Comparison of ENCODE assay signal across 8 mouse cellular contexts in the genomic region with DNA sequence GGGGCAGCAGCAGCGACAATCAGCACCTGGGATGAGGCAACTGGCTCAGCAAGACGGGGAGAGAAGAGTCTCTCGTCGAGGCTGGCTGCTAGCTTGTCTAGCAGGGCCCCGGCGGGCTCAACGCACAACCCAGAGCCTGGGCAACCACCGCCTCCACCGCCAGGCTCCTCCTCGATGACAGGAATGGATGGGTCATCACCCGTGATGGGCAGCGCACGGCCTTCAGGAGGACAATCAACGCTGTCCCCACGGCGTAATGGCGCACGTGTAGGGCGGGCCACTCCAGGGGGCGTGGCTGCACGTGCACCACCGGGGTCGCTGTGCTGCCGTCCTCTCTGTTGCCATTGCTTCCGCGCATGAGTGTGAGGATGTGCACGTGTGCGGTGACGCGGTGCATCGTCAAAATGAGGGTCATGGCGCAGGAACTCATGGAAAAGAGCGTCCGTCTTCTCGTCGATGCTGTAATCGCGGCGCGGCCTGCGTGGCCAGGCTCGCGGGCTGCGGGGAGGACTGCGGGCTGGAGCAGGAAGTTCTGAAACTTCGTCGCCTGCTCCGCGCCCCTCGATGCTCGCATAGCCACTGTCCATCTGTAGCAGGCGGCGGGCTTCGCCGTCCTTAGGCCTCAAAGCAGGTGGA. TPM values are rescaled to one million over a fixed set of nuclear protein-coding genes. Genes with fewer than 3 reads are reported as not detected.
DNase-seq lines count a peak whose midpoint lies in the region; ATAC-seq and TF ChIP-seq lines count a peak whose summit lies in the region.

No protein-coding gene starts in this region.

- H3K4me2 ChIP-seq in lung, embryonic 14.5 days = peak overlapping the region; percentile 43; the same call in 1 of the 2 replicates
- peak overlapping the region; percentile 28 for H3K4me2 ChIP-seq in forebrain, embryonic 16.5 days (ENCODE audit: low read length)
- peak overlapping the region; percentile 31 for H3K4me2 ChIP-seq in liver, embryonic 12.5 days
- H3K4me2 ChIP-seq in stomach, postnatal 0 days (replicated peaks; ENCODE audit: low read depth) = no peak overlapping the region

- H3K27ac ChIP-seq in lung, embryonic 14.5 days (ENCODE audit: low read depth) = no peak overlapping the region
- H3K27ac ChIP-seq in forebrain, embryonic 16.5 days (ENCODE audit: low read length) = no peak overlapping the region
- no peak overlapping the region for H3K27ac ChIP-seq in liver, embryonic 12.5 days
- H3K27ac ChIP-seq in stomach, postnatal 0 days (replicated peaks) = no peak overlapping the region

- H3K27me3 ChIP-seq in lung, embryonic 14.5 days (ENCODE audit: insufficient read depth, low read length) = peaks cover 13% of the 10 kb centered on the region
- no peaks in the 10 kb centered on the region for H3K27me3 ChIP-seq in forebrain, embryonic 16.5 days (replicated peaks; ENCODE audit: control insufficient read depth, insufficient read depth, low read length)
- H3K27me3 ChIP-seq in liver, embryonic 12.5 days (replicated peaks) = peaks cover 20% of the 10 kb centered on the region
- H3K27me3 ChIP-seq in stomach, postnatal 0 days (ENCODE audit: control insufficient read depth, insufficient read depth, low read length) = no peaks in the 10 kb centered on the region

- WGBS in lung, embryonic 14.5 days = 19% methylated on average over 55 of the region's 55 CpGs
- 10% methylated on average over 55 of the region's 55 CpGs for WGBS in forebrain, embryonic 16.5 days
- WGBS in liver, embryonic 12.5 days (ENCODE audit: insufficient replicate concordance) = 49% methylated on average over 55 of the region's 55 CpGs
- 40% methylated on average over 55 of the region's 55 CpGs for WGBS in stomach, postnatal 0 days

- no peaks in the 10 kb centered on the region for H3K9me3 ChIP-seq in lung, embryonic 14.5 days (ENCODE audit: low read depth, low read length)
- no peaks in the 10 kb centered on the region for H3K9me3 ChIP-seq in forebrain, embryonic 16.5 days (ENCODE audit: control insufficient read depth, low read length)
- H3K9me3 ChIP-seq in liver, embryonic 12.5 days (replicated peaks) = no peaks in the 10 kb centered on the region
- H3K9me3 ChIP-seq in stomach, postnatal 0 days (ENCODE audit: control insufficient read depth, low read length) = no peaks in the 10 kb centered on the region

- peaks cover 64% of the 10 kb centered on the region for H3K36me3 ChIP-seq in lung, embryonic 14.5 days (ENCODE audit: insufficient read depth)
- peaks cover 36% of the 10 kb centered on the region for H3K36me3 ChIP-seq in forebrain, embryonic 16.5 days (ENCODE audit: control insufficient read depth, insufficient read depth)
- peaks cover 70% of the 10 kb centered on the region for H3K36me3 ChIP-seq in liver, embryonic 12.5 days
- peaks cover 45% of the 10 kb centered on the region for H3K36me3 ChIP-seq in stomach, postnatal 0 days (ENCODE audit: control insufficient read depth, insufficient read depth, low read length)

- TF ChIP-seq CTCF in lung, embryonic 14.5 days (IDR thresholded peaks at IDR 0.05; ENCODE audit: low read depth) = no peak
- TF ChIP-seq CTCF in stomach, postnatal 0 days (IDR thresholded peaks at IDR 0.05; ENCODE audit: low read depth) = peak; percentile 5; the same call in 1 of the 2 replicates

- no peak for TF ChIP-seq EP300 in stomach, postnatal 0 days (optimal IDR thresholded peaks at IDR 0.05)

- DNase-seq in adrenal gland, adult 2 months = peak; percentile 82
- no peak for DNase-seq in adrenal gland, postnatal 4 days (ENCODE audit: low spot score in 2 of 2)
- peak; percentile 67 for DNase-seq in lung, embryonic 14.5 days
- DNase-seq in lung, postnatal 10 days = no peak
- peak; percentile 27 for DNase-seq in stomach, postnatal 0 days (ENCODE audit: low spot score)
- no peak for DNase-seq in yolk sac, embryonic 10.5 days (ENCODE audit: low spot score)

- H3K4me3 ChIP-seq in lung, embryonic 14.5 days (ENCODE audit: low read depth, low read length) = peak overlapping the region; percentile 0; the same call in 1 of the 2 replicates
- peak overlapping the region; percentile 12; the same call in 1 of the 2 replicates for H3K4me3 ChIP-seq in forebrain, embryonic 16.5 days (replicated peaks; ENCODE audit: low read length)
- no peak overlapping the region for H3K4me3 ChIP-seq in liver, embryonic 12.5 days
- H3K4me3 ChIP-seq in stomach, postnatal 0 days (ENCODE audit: low read depth, low read length) = no peak overlapping the region

- peak; percentile 38; the same call in 1 of the 2 replicates for ATAC-seq in lung, embryonic 14.5 days (ENCODE audit: insufficient read depth)
- peak; percentile 65 for ATAC-seq in forebrain, embryonic 16.5 days
- ATAC-seq in liver, embryonic 12.5 days = no peak
- no peak for ATAC-seq in stomach, postnatal 0 days (ENCODE audit: low FRiP score, low TSS enrichment)

- no peak overlapping the region for H3K9ac ChIP-seq in lung, embryonic 14.5 days
- H3K9ac ChIP-seq in forebrain, embryonic 16.5 days (replicated peaks; ENCODE audit: low read depth, low read length) = 0 out of 2 replicates have a peak overlapping the region, but pooled peaks have one; percentile 18
- no peak overlapping the region for H3K9ac ChIP-seq in liver, embryonic 12.5 days
- no peak overlapping the region for H3K9ac ChIP-seq in stomach, postnatal 0 days (ENCODE audit: low read length)

- H3K4me1 ChIP-seq in lung, embryonic 14.5 days (ENCODE audit: insufficient read depth) = no peaks in the 10 kb centered on the region
- H3K4me1 ChIP-seq in forebrain, embryonic 16.5 days (replicated peaks; ENCODE audit: control insufficient read depth, insufficient read depth, low read length) = peaks cover 16% of the 10 kb centered on the region
- H3K4me1 ChIP-seq in liver, embryonic 12.5 days = peaks cover 51% of the 10 kb centered on the region
- no peaks in the 10 kb centered on the region for H3K4me1 ChIP-seq in stomach, postnatal 0 days (replicated peaks; ENCODE audit: control insufficient read depth, insufficient read depth)

RNA-seq across cellular contexts. Expression of a gene that starts 7.0 kb away (rescaled TPM):
- total RNA-seq in adrenal gland, adult 2 months (2021) = 100 to 1,000 TPM; 654 to 778 TPM
- polyA plus RNA-seq in adrenal gland, adult 2 months (2012; rRNA removed) = 5,895 and 6,727 TPM in 2 replicates
- 100 to 1,000 TPM; 401 to 425 TPM for total RNA-seq in adrenal gland, postnatal 4 days (2021)
- polyA plus RNA-seq in lung, embryonic 14.5 days (2014; fragmentation: Nextera tagmentation; extraction: Ambion mirVana) = 493 and 529 TPM in 2 replicates
- 404 and 433 TPM in 2 replicates for polyA plus RNA-seq in forebrain, embryonic 16.5 days (2015; fragmentation: Nextera tagmentation; extraction: Ambion mirVana)
- 393 and 419 TPM in 2 replicates for polyA plus RNA-seq in liver, embryonic 12.5 days (2016; fragmentation: Nextera tagmentation; extraction: Ambion mirVana)
- 679 and 705 TPM in 2 replicates for polyA plus RNA-seq in stomach, postnatal 0 days (2015; fragmentation: Nextera tagmentation; extraction: Ambion mirVana)

RNA-seq across cellular contexts. Expression of a gene that starts 9.2 kb away (rescaled TPM):
- 100 to 1,000 TPM in 1 of 2 experiments, 10 to 100 TPM in 1; 74.5 to 118 TPM for total RNA-seq in adrenal gland, adult 2 months (2021)
- 84.3 and 84.6 TPM in 2 replicates for polyA plus RNA-seq in adrenal gland, adult 2 months (2012; rRNA removed)
- 10 to 100 TPM; 49.1 to 72.7 TPM for total RNA-seq in adrenal gland, postnatal 4 days (2021)
- 3.8 and 5.5 TPM in 2 replicates for polyA plus RNA-seq in lung, embryonic 14.5 days (2014; fragmentation: Nextera tagmentation; extraction: Ambion mirVana)
- polyA plus RNA-seq in forebrain, embryonic 16.5 days (2015; fragmentation: Nextera tagmentation; extraction: Ambion mirVana) = 33.0 and 44.5 TPM in 2 replicates
- 0.94 and 0.96 TPM in 2 replicates for polyA plus RNA-seq in liver, embryonic 12.5 days (2016; fragmentation: Nextera tagmentation; extraction: Ambion mirVana)
- polyA plus RNA-seq in stomach, postnatal 0 days (2015; fragmentation: Nextera tagmentation; extraction: Ambion mirVana) = 4.2 and 4.3 TPM in 2 replicates

RNA-seq across cellular contexts. Expression of a gene that starts 15.8 kb away (rescaled TPM):
- 100 to 1,000 TPM; 153 to 156 TPM for total RNA-seq in adrenal gland, adult 2 months (2021)
- polyA plus RNA-seq in adrenal gland, adult 2 months (2012; rRNA removed) = 151 and 159 TPM in 2 replicates
- 100 to 1,000 TPM; 130 to 139 TPM for total RNA-seq in adrenal gland, postnatal 4 days (2021)
- polyA plus RNA-seq in lung, embryonic 14.5 days (2014; fragmentation: Nextera tagmentation; extraction: Ambion mirVana) = 28.7 and 29.7 TPM in 2 replicates
- 18.0 and 19.7 TPM in 2 replicates for polyA plus RNA-seq in forebrain, embryonic 16.5 days (2015; fragmentation: Nextera tagmentation; extraction: Ambion mirVana)
- 18.6 and 19.8 TPM in 2 replicates for polyA plus RNA-seq in liver, embryonic 12.5 days (2016; fragmentation: Nextera tagmentation; extraction: Ambion mirVana)
- 10.3 and 11.2 TPM in 2 replicates for polyA plus RNA-seq in stomach, postnatal 0 days (2015; fragmentation: Nextera tagmentation; extraction: Ambion mirVana)

RNA-seq across cellular contexts. Expression of a gene that starts 16.6 kb away (rescaled TPM):
- 100 to 1,000 TPM in 1 of 2 experiments, 10 to 100 TPM in 1; 75.8 to 115 TPM for total RNA-seq in adrenal gland, adult 2 months (2021)
- 233 and 269 TPM in 2 replicates for polyA plus RNA-seq in adrenal gland, adult 2 months (2012; rRNA removed)
- 100 to 1,000 TPM; 113 to 124 TPM for total RNA-seq in adrenal gland, postnatal 4 days (2021)
- polyA plus RNA-seq in lung, embryonic 14.5 days (2014; fragmentation: Nextera tagmentation; extraction: Ambion mirVana) = 32.6 and 34.2 TPM in 2 replicates
- 26.5 and 30.9 TPM in 2 replicates for polyA plus RNA-seq in forebrain, embryonic 16.5 days (2015; fragmentation: Nextera tagmentation; extraction: Ambion mirVana)
- polyA plus RNA-seq in liver, embryonic 12.5 days (2016; fragmentation: Nextera tagmentation; extraction: Ambion mirVana) = 5.7 and 6.3 TPM in 2 replicates
- 8.5 and 9.6 TPM in 2 replicates for polyA plus RNA-seq in stomach, postnatal 0 days (2015; fragmentation: Nextera tagmentation; extraction: Ambion mirVana)

RNA-seq across cellular contexts. Expression of a gene that starts 26.1 kb away (rescaled TPM):
- total RNA-seq in adrenal gland, adult 2 months (2021) = 10 to 100 TPM; 38.5 to 59.3 TPM
- 102 and 120 TPM in 2 replicates for polyA plus RNA-seq in adrenal gland, adult 2 months (2012; rRNA removed)
- 10 to 100 TPM; 51.7 to 53.2 TPM for total RNA-seq in adrenal gland, postnatal 4 days (2021)
- 13.9 and 16.3 TPM in 2 replicates for polyA plus RNA-seq in lung, embryonic 14.5 days (2014; fragmentation: Nextera tagmentation; extraction: Ambion mirVana)
- polyA plus RNA-seq in forebrain, embryonic 16.5 days (2015; fragmentation: Nextera tagmentation; extraction: Ambion mirVana) = 13.1 and 14.9 TPM in 2 replicates
- polyA plus RNA-seq in liver, embryonic 12.5 days (2016; fragmentation: Nextera tagmentation; extraction: Ambion mirVana) = 15.0 and 15.4 TPM in 2 replicates
- polyA plus RNA-seq in stomach, postnatal 0 days (2015; fragmentation: Nextera tagmentation; extraction: Ambion mirVana) = 10.7 and 11.0 TPM in 2 replicates

Comparison
In these comparisons a context has a peak if more than half of its experiments do, and no peak if none do; other contexts are left out.
1. DNase-seq: peak in adrenal gland, adult 2 months (single experiment), lung, embryonic 14.5 days (single experiment) and stomach, postnatal 0 days (single experiment); none in adrenal gland, postnatal 4 days (0 of 2), lung, postnatal 10 days (single experiment) and yolk sac, embryonic 10.5 days (single experiment).
2. ATAC-seq: peak in lung, embryonic 14.5 days (single experiment) and forebrain, embryonic 16.5 days (single experiment); none in liver, embryonic 12.5 days (single experiment) and stomach, postnatal 0 days (single experiment).
3. H3K4me3 ChIP-seq: peak in lung, embryonic 14.5 days (single experiment) and forebrain, embryonic 16.5 days (single experiment); none in liver, embryonic 12.5 days (single experiment) and stomach, postnatal 0 days (single experiment).